Mouse (Mus musculus): ENCODE data around the gene Nkain2.

DNA sequence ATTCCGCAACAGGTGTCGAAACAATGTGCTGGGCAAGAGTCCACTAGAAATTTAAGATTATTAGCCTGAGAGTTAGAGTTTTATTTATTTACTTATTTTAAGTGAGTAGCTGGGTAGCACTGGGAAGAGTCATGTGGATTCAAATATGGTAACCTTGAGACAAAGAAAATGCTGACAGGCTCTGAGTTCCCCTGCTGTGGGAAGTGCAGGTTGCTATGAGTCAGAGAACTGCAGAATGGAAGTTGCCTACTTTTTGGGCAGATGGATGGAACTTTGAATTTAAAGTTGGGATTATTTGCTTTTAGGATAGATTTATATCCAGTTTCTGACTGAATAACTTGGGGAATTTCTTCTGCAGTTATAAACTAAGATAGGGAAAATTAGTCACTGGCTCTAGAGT, 259.2 kb downstream of the Nkain2 start:
- no peak for TF ChIP-seq CTCF (IDR thresholded peaks at IDR 0.05; ENCODE audit: low read depth, low read length)
- no peak for TF ChIP-seq TAL1 (conservative IDR thresholded peaks at IDR 0.05; ENCODE audit: low read depth, low read length)

Measured in G1E (cell line).